Mouse (Mus musculus): Measurements from ENCODE around the gene Slc25a12. TPM values are rescaled to one million over a fixed set of nuclear protein-coding genes. Genes with fewer than 3 reads are reported as not detected.

Gene Slc25a12
- polyA plus RNA-seq, 1 experiment: 40.7 TPM

DNA sequence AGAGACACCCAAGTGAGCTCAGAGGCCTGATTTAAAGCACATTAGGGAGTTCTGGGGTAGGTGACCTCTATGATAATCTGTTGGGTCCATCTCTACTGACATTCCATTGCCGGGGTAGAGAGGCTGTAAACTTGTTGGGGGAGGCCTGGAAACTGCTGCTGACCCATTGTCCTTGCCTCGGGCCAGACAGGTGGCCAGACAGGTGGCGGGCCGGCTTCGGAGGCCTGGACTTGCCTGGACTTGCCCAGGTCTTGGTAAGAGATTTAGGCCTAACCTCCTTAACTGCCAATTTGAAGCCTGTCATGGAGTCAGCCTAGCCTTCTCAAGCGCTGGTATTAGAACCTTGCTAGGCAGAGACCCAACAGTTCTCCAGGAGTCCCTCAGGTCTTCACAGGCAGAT is 20.2 kb upstream of the Slc25a12 start:
- Histone ChIP-seq H3K79me2 (ENCODE audit: control insufficient read depth, insufficient read depth) (peaks cover 15% of the 10 kb centered on the region), H3K27me3 (ENCODE audit: control insufficient read depth, insufficient read depth, insufficient read length) (no peaks in the 10 kb centered on the region), H3K36me3 (ENCODE audit: control insufficient read depth, insufficient read depth) (peaks cover 11% of the 10 kb centered on the region), H3K4me3 (no peak overlapping the region), H3K4me2 (ENCODE audit: low read depth) (no peak overlapping the region), H3ac (ENCODE audit: control insufficient read depth, insufficient read length) (no peak overlapping the region)
- no peak for TF ChIP-seq TCF3 (IDR thresholded peaks at IDR 0.05; ENCODE audit: insufficient read length, low read depth)
- no peak for TF ChIP-seq E2F4 (IDR thresholded peaks at IDR 0.05; ENCODE audit: insufficient read depth)
- TF ChIP-seq REST (IDR thresholded peaks at IDR 0.05; ENCODE audit: insufficient read depth, insufficient read length): no peak

GRCm38 (mm10) chr2:71383890-71384289 is 16.3 kb upstream of the Slc25a12 start:
- Histone ChIP-seq H3K27me3 (ENCODE audit: control insufficient read depth, insufficient read depth, insufficient read length) (no peaks in the 10 kb centered on the region), H3K4me3 (no peak overlapping the region), H3K4me2 (ENCODE audit: low read depth) (no peak overlapping the region), H3K79me2 (ENCODE audit: control insufficient read depth, insufficient read depth) (no peaks in the 10 kb centered on the region), H3ac (ENCODE audit: control insufficient read depth, insufficient read length) (no peak overlapping the region), H3K36me3 (ENCODE audit: control insufficient read depth, insufficient read depth) (no peaks in the 10 kb centered on the region)
- TF ChIP-seq MYOD1 (IDR thresholded peaks at IDR 0.05; ENCODE audit: control insufficient read depth in 1 of 3, insufficient read length in 2 of 3, low read depth in 2 of 3): no peak
- no peak for TF ChIP-seq SRF (IDR thresholded peaks at IDR 0.05; ENCODE audit: control insufficient read depth, insufficient read length, low read depth)
- TF ChIP-seq MAX (IDR thresholded peaks at IDR 0.05; ENCODE audit: low read depth): no peak
- TF ChIP-seq CEBPB (IDR thresholded peaks at IDR 0.05; ENCODE audit: insufficient read depth, poor library complexity, severe bottlenecking): no peak
- TF ChIP-seq MYOG (IDR thresholded peaks at IDR 0.05; ENCODE audit: control insufficient read depth in 1 of 3, insufficient read depth in 1 of 3, insufficient read length in 2 of 3, low read depth in 2 of 3): no peak
- no peak for TF ChIP-seq POLR2AphosphoS2 (IDR thresholded peaks at IDR 0.05; ENCODE audit: insufficient read length, low read depth)
- no peak for TF ChIP-seq TCF3 (IDR thresholded peaks at IDR 0.05; ENCODE audit: insufficient read length, low read depth)
- TF ChIP-seq TCF12 (IDR thresholded peaks at IDR 0.05; ENCODE audit: insufficient read depth, poor library complexity, severe bottlenecking): no peak
- no peak for TF ChIP-seq POLR2A (IDR thresholded peaks at IDR 0.05; ENCODE audit: insufficient read length, low read depth)
- TF ChIP-seq REST (IDR thresholded peaks at IDR 0.05; ENCODE audit: insufficient read depth, insufficient read length): no peak
- no peak for TF ChIP-seq E2F4 (IDR thresholded peaks at IDR 0.05; ENCODE audit: insufficient read depth)
- TF ChIP-seq USF1 (IDR thresholded peaks at IDR 0.05; ENCODE audit: low read depth): no peak

- no peaks in the 10 kb centered on the region for H3K79me2 ChIP-seq (ENCODE audit: control insufficient read depth, insufficient read depth)
- no peak overlapping the region for H3K4me2 ChIP-seq (ENCODE audit: low read depth)
- H3K4me3 ChIP-seq: no peak overlapping the region
- H3K36me3 ChIP-seq (ENCODE audit: control insufficient read depth, insufficient read depth): no peaks in the 10 kb centered on the region
- no peaks in the 10 kb centered on the region for H3K27me3 ChIP-seq (ENCODE audit: control insufficient read depth, insufficient read depth, insufficient read length)
- TF ChIP-seq MYOG (IDR thresholded peaks at IDR 0.05; ENCODE audit: control insufficient read depth in 1 of 3, insufficient read depth in 1 of 3, insufficient read length in 2 of 3, low read depth in 2 of 3) (no peak), SRF (IDR thresholded peaks at IDR 0.05; ENCODE audit: control insufficient read depth, insufficient read length, low read depth) (no peak), POLR2AphosphoS2 (IDR thresholded peaks at IDR 0.05; ENCODE audit: insufficient read length, low read depth) (no peak), E2F4 (IDR thresholded peaks at IDR 0.05; ENCODE audit: insufficient read depth) (no peak), MAX (IDR thresholded peaks at IDR 0.05; ENCODE audit: low read depth) (no peak), POLR2A (IDR thresholded peaks at IDR 0.05; ENCODE audit: insufficient read length, low read depth) (no peak), TCF3 (IDR thresholded peaks at IDR 0.05; ENCODE audit: insufficient read length, low read depth) (no peak), TCF12 (IDR thresholded peaks at IDR 0.05; ENCODE audit: insufficient read depth, poor library complexity, severe bottlenecking) (no peak), CEBPB (IDR thresholded peaks at IDR 0.05; ENCODE audit: insufficient read depth, poor library complexity, severe bottlenecking) (no peak), USF1 (IDR thresholded peaks at IDR 0.05; ENCODE audit: low read depth) (no peak), REST (IDR thresholded peaks at IDR 0.05; ENCODE audit: insufficient read depth, insufficient read length) (no peak), MYOD1 (IDR thresholded peaks at IDR 0.05; ENCODE audit: control insufficient read depth in 1 of 3, insufficient read length in 2 of 3, low read depth in 2 of 3) (no peak)
- H3ac ChIP-seq (ENCODE audit: control insufficient read depth, insufficient read length): no peak overlapping the region
Observed at GRCm38 (mm10) chr2:71381962-71382361, 14.4 kb upstream of the Slc25a12 start.

DNA sequence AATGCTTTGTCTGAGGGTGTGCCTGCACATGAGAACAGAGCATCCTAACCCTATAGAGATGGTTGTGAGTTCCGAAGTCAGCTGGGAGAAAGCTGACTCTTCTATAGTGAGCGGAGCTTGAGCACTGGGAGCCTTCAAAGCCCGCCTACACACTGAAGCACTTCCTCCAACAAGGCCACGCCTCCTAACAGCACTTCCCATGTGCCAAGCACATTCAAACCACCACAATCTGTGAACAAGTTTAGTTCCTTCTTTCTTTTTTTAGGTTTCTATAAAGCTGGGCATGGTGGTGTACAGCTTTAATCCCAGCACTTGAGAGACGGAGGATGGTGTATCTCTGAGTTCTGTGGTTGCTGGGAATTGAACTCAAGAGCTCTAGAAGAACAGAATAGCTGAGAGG is 9.9 kb upstream of the Slc25a12 start:
- Histone ChIP-seq H3K36me3 (ENCODE audit: control insufficient read depth, insufficient read depth) (no peaks in the 10 kb centered on the region), H3K79me2 (ENCODE audit: control insufficient read depth, insufficient read depth) (no peaks in the 10 kb centered on the region), H3K4me2 (ENCODE audit: low read depth) (no peak overlapping the region), H3K4me3 (no peak overlapping the region), H3K27me3 (ENCODE audit: control insufficient read depth, insufficient read depth, insufficient read length) (no peaks in the 10 kb centered on the region), H3ac (ENCODE audit: control insufficient read depth, insufficient read length) (no peak overlapping the region)
- TF ChIP-seq USF1 (IDR thresholded peaks at IDR 0.05; ENCODE audit: low read depth) (no peak), POLR2A (IDR thresholded peaks at IDR 0.05; ENCODE audit: insufficient read length, low read depth) (no peak), MAX (IDR thresholded peaks at IDR 0.05; ENCODE audit: low read depth) (no peak), CEBPB (IDR thresholded peaks at IDR 0.05; ENCODE audit: insufficient read depth, poor library complexity, severe bottlenecking) (no peak), REST (IDR thresholded peaks at IDR 0.05; ENCODE audit: insufficient read depth, insufficient read length) (no peak), MYOG (IDR thresholded peaks at IDR 0.05; ENCODE audit: control insufficient read depth in 1 of 3, insufficient read depth in 1 of 3, insufficient read length in 2 of 3, low read depth in 2 of 3) (no peak), TCF12 (IDR thresholded peaks at IDR 0.05; ENCODE audit: insufficient read depth, poor library complexity, severe bottlenecking) (no peak), POLR2AphosphoS2 (IDR thresholded peaks at IDR 0.05; ENCODE audit: insufficient read length, low read depth) (no peak), E2F4 (IDR thresholded peaks at IDR 0.05; ENCODE audit: insufficient read depth) (no peak), SRF (IDR thresholded peaks at IDR 0.05; ENCODE audit: control insufficient read depth, insufficient read length, low read depth) (no peak), MYOD1 (IDR thresholded peaks at IDR 0.05; ENCODE audit: control insufficient read depth in 1 of 3, insufficient read length in 2 of 3, low read depth in 2 of 3) (no peak), TCF3 (IDR thresholded peaks at IDR 0.05; ENCODE audit: insufficient read length, low read depth) (no peak)

DNA sequence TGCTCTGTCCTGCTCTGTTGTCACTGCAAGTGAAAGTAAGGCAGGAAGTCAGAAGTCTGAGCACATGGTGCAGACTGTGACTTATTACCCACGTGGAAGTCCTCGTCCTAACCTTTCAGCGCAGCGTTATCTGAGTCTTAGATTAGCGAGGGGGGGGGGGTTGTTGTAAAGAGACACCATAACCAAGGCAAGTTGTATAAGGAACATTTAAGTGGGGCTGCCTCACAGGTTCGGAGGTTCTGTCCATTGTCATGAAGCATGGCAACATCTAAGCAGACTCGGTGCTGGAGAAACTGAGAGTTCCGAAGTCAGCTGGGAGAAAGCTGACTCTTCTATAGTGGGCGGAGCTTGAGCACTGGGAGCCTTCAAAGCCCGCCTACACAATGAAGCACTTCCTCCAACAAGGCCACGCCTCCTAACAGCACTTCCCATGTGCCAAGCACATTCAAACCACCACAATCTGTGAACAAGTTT is 8.9 kb upstream of the Slc25a12 start:
- Histone ChIP-seq H3K79me2 (ENCODE audit: control insufficient read depth, insufficient read depth) (no peaks in the 10 kb centered on the region), H3ac (ENCODE audit: control insufficient read depth, insufficient read length) (no peak overlapping the region), H3K36me3 (ENCODE audit: control insufficient read depth, insufficient read depth) (no peaks in the 10 kb centered on the region), H3K4me2 (ENCODE audit: low read depth) (no peak overlapping the region), H3K27me3 (ENCODE audit: control insufficient read depth, insufficient read depth, insufficient read length) (no peaks in the 10 kb centered on the region), H3K4me3 (no peak overlapping the region)
- no peak for TF ChIP-seq REST (IDR thresholded peaks at IDR 0.05; ENCODE audit: insufficient read depth, insufficient read length)
- TF ChIP-seq SRF (IDR thresholded peaks at IDR 0.05; ENCODE audit: control insufficient read depth, insufficient read length, low read depth): no peak
- TF ChIP-seq MYOG (IDR thresholded peaks at IDR 0.05; ENCODE audit: control insufficient read depth in 1 of 3, insufficient read depth in 1 of 3, insufficient read length in 2 of 3, low read depth in 2 of 3): no peak
- no peak for TF ChIP-seq POLR2AphosphoS2 (IDR thresholded peaks at IDR 0.05; ENCODE audit: insufficient read length, low read depth)
- no peak for TF ChIP-seq TCF12 (IDR thresholded peaks at IDR 0.05; ENCODE audit: insufficient read depth, poor library complexity, severe bottlenecking)
- no peak for TF ChIP-seq CEBPB (IDR thresholded peaks at IDR 0.05; ENCODE audit: insufficient read depth, poor library complexity, severe bottlenecking)
- TF ChIP-seq MAX (IDR thresholded peaks at IDR 0.05; ENCODE audit: low read depth): no peak
- no peak for TF ChIP-seq POLR2A (IDR thresholded peaks at IDR 0.05; ENCODE audit: insufficient read length, low read depth)
- no peak for TF ChIP-seq USF1 (IDR thresholded peaks at IDR 0.05; ENCODE audit: low read depth)
- no peak for TF ChIP-seq TCF3 (IDR thresholded peaks at IDR 0.05; ENCODE audit: insufficient read length, low read depth)
- TF ChIP-seq E2F4 (IDR thresholded peaks at IDR 0.05; ENCODE audit: insufficient read depth): no peak
- no peak for TF ChIP-seq MYOD1 (IDR thresholded peaks at IDR 0.05; ENCODE audit: control insufficient read depth in 1 of 3, insufficient read length in 2 of 3, low read depth in 2 of 3)
